10 mouse cellular contexts compared by ENCODE assay signal in the genomic region with DNA sequence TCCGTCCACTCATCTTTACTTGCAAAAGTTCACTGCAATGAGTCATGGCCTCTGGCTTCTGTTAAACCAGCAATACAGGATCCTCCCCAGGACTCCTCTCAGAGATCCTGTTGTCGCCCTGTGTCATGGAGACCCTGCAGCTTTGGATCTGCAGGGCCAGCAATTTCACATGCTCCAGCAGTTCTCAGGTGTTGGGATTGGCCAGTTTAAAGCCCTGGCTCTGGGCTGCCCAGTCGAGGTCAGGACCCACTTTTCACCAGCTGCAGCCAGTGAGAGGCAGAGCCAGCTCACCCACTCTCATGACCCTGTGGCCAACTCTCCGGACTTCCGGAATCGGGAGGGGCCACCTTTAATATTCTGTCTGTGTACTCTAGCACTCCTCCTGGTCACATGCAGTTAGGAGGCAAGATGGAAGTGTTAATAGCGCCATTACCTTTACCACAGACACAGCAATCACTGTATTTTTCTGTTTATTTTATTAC. TPM values are rescaled to one million over a fixed set of nuclear protein-coding genes. Genes with fewer than 3 reads are reported as not detected.
A peak's percentile ranks its signal among the peaks of the same experiment; 100 is the strongest.
DNase-seq lines count a peak whose midpoint lies in the region; ATAC-seq lines count a peak whose summit lies in the region.
"Had no signal": no experiment of that assay in that cellular context is flagged by ENCODE, and none has a peak within 500 bp of the region (broad histone marks: within the 10 kb centered on the region; RNA-seq: fewer than 3 reads in every experiment).

No protein-coding gene starts in this region.

- H3K4me3 ChIP-seq in heart, embryonic 15.5 days: no peak overlapping the region
- no peak overlapping the region for H3K4me3 ChIP-seq in midbrain, embryonic 16.5 days (ENCODE audit: low read depth, low read length)
- H3K4me3 ChIP-seq: megakaryocyte, embryonic 14.5 days had no signal

- no peak overlapping the region for H3K4me2 ChIP-seq in heart, embryonic 15.5 days
- H3K4me2 ChIP-seq in midbrain, embryonic 16.5 days (ENCODE audit: low read length): no peak overlapping the region

- WGBS in heart, embryonic 15.5 days: 56% methylated on average over 7 of the region's 7 CpGs
- 72% methylated on average over 7 of the region's 7 CpGs for WGBS in midbrain, embryonic 16.5 days

- no peaks in the 10 kb centered on the region for H3K9me3 ChIP-seq in heart, embryonic 15.5 days (replicated peaks)
- H3K9me3 ChIP-seq in midbrain, embryonic 16.5 days (replicated peaks; ENCODE audit: control insufficient read depth, low read length, poor library complexity, severe bottlenecking): no peaks in the 10 kb centered on the region
- H3K9me3 ChIP-seq: megakaryocyte, embryonic 14.5 days had no signal

- peak; percentile 53 for ATAC-seq in heart, embryonic 15.5 days (replicated peaks; ENCODE audit: insufficient number of reproducible peaks, insufficient read depth, low FRiP score, low read depth)
- ATAC-seq in midbrain, embryonic 16.5 days: no peak
- ATAC-seq in inflammation-experienced regulatory T-cells, adult 6 months: no peak

- H3K36me3 ChIP-seq in heart, embryonic 15.5 days: no peaks in the 10 kb centered on the region
- no peaks in the 10 kb centered on the region for H3K36me3 ChIP-seq in midbrain, embryonic 16.5 days (ENCODE audit: control insufficient read depth, insufficient read depth, low read length)

- no peaks in the 10 kb centered on the region; the same call in 1 of the 2 replicates for H3K4me1 ChIP-seq in heart, embryonic 15.5 days (replicated peaks)
- no peaks in the 10 kb centered on the region for H3K4me1 ChIP-seq in midbrain, embryonic 16.5 days (ENCODE audit: control insufficient read depth, insufficient read depth, low read length)

- H3K27me3 ChIP-seq in heart, embryonic 15.5 days: no peaks in the 10 kb centered on the region
- H3K27me3 ChIP-seq in midbrain, embryonic 16.5 days (ENCODE audit: control insufficient read depth, insufficient read depth, low read depth, low read length): no peaks in the 10 kb centered on the region

- DNase-seq in 3134 (ENCODE audit: extremely low read depth, insufficient read length, low spot score) (peak; percentile 72), R1 (ENCODE audit: low read depth, low spot score) (peak; percentile 31)
- peak; percentile 18 to 29 for DNase-seq in kidney, postnatal 36 days
- no peak for DNase-seq in thymus, postnatal 0 days (ENCODE audit: low spot score)
- DNase-seq in right cerebral cortex, adult 2 months (ENCODE audit: low spot score in 2 of 2): no peak
- DNase-seq: cerebellum, adult 2 months had no signal

- peak overlapping the region; percentile 69 for H3K27ac ChIP-seq in heart, embryonic 15.5 days
- no peak overlapping the region for H3K27ac ChIP-seq in midbrain, embryonic 16.5 days (ENCODE audit: low read length)

- no peak overlapping the region for H3K9ac ChIP-seq in heart, embryonic 15.5 days
- no peak overlapping the region for H3K9ac ChIP-seq in midbrain, embryonic 16.5 days (ENCODE audit: low read depth, low read length)

RNA-seq across cellular contexts. Expression of a gene that starts 40.7 kb away (rescaled TPM):
- polyA plus RNA-seq in heart, embryonic 15.5 days (2015; fragmentation: Nextera tagmentation; extraction: Ambion mirVana): 0.26 and 0.80 TPM in 2 replicates
- 9.3 and 20.2 TPM in 2 replicates for polyA plus RNA-seq in midbrain, embryonic 16.5 days (2015; fragmentation: Nextera tagmentation; extraction: Ambion mirVana)
- 0.55 and 0.84 TPM in 2 replicates for polyA plus RNA-seq in thymus, postnatal 0 days (2015; fragmentation: Nextera tagmentation; extraction: Ambion mirVana)
- 1 to 10 TPM in 1 of 3 experiments, under 1 TPM in 1, not detected in 1; 0.63 to 1.2 TPM for polyA plus RNA-seq in inflammation-experienced regulatory T-cells, adult 6 months (2017; shearing (Covaris generic))

Comparison
In these comparisons a context has a peak if more than half of its experiments do, and no peak if none do; other contexts are left out.
1. DNase-seq: peak in 3134 (single experiment), R1 (single experiment) and kidney, postnatal 36 days (2 of 2); none in thymus, postnatal 0 days (single experiment) and right cerebral cortex, adult 2 months (0 of 2).